Mouse (Mus musculus) midbrain, embryonic 11.5 days (tissue): ENCODE measurements around the gene Fdps. TPM values are rescaled to one million over a fixed set of nuclear protein-coding genes. Genes with fewer than 3 reads are reported as not detected.

Source experiments
- ATAC-seq: fragments of 200-750 bp; cut with Nextera tagmentation; 2 replicates; pipeline ENCODE4 v1.8.0; 2017; ENCODE audit warnings: moderate TSS enrichment, moderate library complexity; ENCODE audit not compliant: low FRiP score
- DNase-seq: peaks from one replicate; pipeline ENCODE4 v3.0.0; 2015; ENCODE audit warnings: low spot score; ENCODE audit errors: missing footprints
- H3K27ac ChIP-seq: fragments of 300-500 bp; sonication (generic); 2 replicates; pipeline ENCODE4 v1.5.1; 2014; ENCODE audit warnings: low read depth, low read length
- H3K27me3 ChIP-seq: fragments of 300-500 bp; sonication (generic); 2 replicates; pipeline ENCODE4 v1.6.1; 2014; ENCODE audit warnings: mild to moderate bottlenecking, low read length, moderate library complexity, mixed read lengths; ENCODE audit not compliant: control insufficient read depth, insufficient read depth
- H3K36me3 ChIP-seq: fragments of 300-500 bp; sonication (generic); 2 replicates; pipeline ENCODE4 v1.6.1; 2014; ENCODE audit warnings: mild to moderate bottlenecking, low read length, moderate library complexity, mixed read lengths; ENCODE audit not compliant: control insufficient read depth, insufficient read depth
- H3K4me1 ChIP-seq: fragments of 300-500 bp; sonication (generic); 2 replicates; pipeline ENCODE4 v1.6.1; 2014; ENCODE audit warnings: low read length; ENCODE audit not compliant: control insufficient read depth, insufficient read depth
- H3K4me2 ChIP-seq: fragments of 300-500 bp; sonication (generic); 2 replicates; pipeline ENCODE4 v1.6.1; 2014; ENCODE audit warnings: mild to moderate bottlenecking, moderate library complexity
- H3K4me3 ChIP-seq: fragments of 300-500 bp; sonication (generic); 2 replicates; pipeline ENCODE4 v1.5.1; 2014; ENCODE audit warnings: low read depth, low read length
- H3K9ac ChIP-seq: fragments of 300-500 bp; sonication (generic); 2 replicates; pipeline ENCODE4 v1.6.1; 2014; ENCODE audit warnings: low read length
- H3K9me3 ChIP-seq: fragments of 300-500 bp; sonication (generic); 2 replicates; pipeline ENCODE4 v1.6.1; 2016; ENCODE audit warnings: low read length; ENCODE audit not compliant: control insufficient read depth
- WGBS: fragments of 180-500 bp; shearing (Covaris S2); extraction: QIAGEN DNeasy Blood & Tissue Kit; methylation state at CpG from one replicate; pipeline ENCODE4 v1.1.7; 2014; 5-methylcytosine and 5-hydroxymethylcytosine counted together
- polyA plus RNA-seq: library from polyadenylated mRNA; unstranded; fragments of >200 nt; fragmentation: Nextera tagmentation; extraction: Ambion mirVana; gene quantifications from 2 replicates; pipeline ENCODE4 v1.2.1, GENCODE M21; 2014

Gene Fdps
- polyA plus RNA-seq, 1 experiment from 2014 or later = 342 TPM

DNA sequence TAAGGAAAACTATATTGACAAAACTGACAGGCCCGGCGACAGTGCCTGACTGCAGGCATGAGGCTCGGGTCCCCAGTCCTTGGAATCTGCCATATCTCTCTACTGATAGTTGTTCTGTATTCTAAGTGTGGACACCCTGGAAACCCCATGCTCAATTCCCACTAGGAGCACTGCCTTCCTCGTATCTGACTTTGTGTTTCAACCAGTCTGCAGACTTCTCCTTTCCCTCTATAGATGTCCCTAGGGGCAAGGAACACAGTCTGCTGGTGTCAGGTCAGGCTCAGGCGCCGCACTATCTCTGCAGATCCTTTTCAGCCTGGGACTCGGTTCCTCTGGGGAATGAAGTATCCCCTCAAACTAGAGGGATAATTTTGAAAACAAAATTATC lies 31.3 kb upstream of the Fdps start:
- Histone ChIP-seq H3K27me3 (no peaks in the 10 kb centered on the region), H3K9me3 (no peaks in the 10 kb centered on the region), H3K9ac (no peak overlapping the region), H3K4me3 (no peak overlapping the region), H3K4me2 (no peak overlapping the region), H3K36me3 (no peaks in the 10 kb centered on the region), H3K27ac (no peak overlapping the region), H3K4me1 (no peaks in the 10 kb centered on the region)
- WGBS = 86% methylated on average over 7 of the region's 7 CpGs
- ATAC-seq (no peak), DNase-seq (no peak)

DNA sequence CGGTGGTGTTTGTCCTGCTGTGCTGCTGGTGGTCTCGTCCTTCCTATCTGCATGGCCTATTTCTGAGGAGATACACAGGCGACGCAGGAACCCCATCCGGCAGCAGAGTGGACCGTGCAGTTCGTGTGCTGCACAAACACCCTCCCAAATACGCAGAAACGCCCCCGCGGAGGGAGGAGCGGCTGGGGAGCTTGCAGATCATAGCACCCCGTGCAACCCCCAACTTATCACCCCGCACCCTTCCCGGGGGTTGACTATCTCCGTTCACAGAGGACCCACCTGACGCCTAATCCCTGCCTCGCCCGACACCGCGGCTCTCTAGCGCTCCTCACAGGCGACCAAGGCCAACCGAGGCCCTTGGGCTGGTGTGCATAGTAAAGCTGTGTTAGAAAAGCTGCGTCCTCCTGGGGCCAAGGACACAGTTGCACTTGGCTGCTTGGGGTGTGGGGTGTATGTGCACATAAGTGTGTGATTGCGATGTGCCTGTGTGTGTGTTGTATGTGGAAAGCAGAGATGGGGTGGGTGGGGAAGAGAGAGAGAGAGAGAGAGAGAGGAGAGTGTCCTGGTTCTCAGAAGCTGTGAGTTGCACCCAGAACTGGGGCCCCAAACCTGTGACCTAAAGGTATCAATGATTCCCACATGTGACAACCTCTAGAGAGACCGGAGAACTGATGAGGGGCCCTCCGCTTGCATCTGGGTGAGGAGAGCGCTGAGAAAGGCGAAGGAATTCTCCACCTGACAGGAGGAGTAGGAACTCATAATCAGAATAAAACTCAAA lies 30.7 kb upstream of the Fdps start:
- Histone ChIP-seq H3K27ac (no peak overlapping the region), H3K9me3 (no peaks in the 10 kb centered on the region), H3K36me3 (no peaks in the 10 kb centered on the region), H3K9ac (peak overlapping the region; percentile 41), H3K27me3 (no peaks in the 10 kb centered on the region), H3K4me3 (peak overlapping the region; percentile 21), H3K4me2 (peak overlapping the region; percentile 49), H3K4me1 (no peaks in the 10 kb centered on the region)
- peak; percentile 68; the same call in 1 of the 2 replicates for ATAC-seq
- no peak for DNase-seq
- 17% methylated on average over 30 of the region's 30 CpGs for WGBS

DNA sequence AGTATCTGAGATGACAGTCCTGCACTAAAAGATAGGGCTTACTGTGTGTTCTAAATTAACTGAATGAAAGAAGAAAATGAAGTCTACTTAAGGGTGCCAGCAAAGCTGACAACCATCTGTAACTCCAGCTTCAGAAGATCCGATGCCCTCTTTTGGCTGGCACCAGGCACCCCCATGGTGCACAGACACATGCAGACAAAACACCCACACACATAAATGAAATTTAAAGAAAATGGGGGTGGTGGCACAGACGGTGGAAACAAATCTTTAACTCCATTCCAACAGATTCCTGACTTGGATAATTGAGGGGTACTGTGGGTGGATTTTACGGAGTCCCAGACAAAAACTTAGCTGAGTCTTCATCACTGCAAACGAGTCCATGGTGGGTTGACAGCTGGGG lies 30.1 kb upstream of the Fdps start:
- DNase-seq (no peak), ATAC-seq (no peak)
- no peaks in the 10 kb centered on the region for H3K36me3 ChIP-seq
- H3K4me3 ChIP-seq = no peak overlapping the region
- H3K27me3 ChIP-seq = no peaks in the 10 kb centered on the region
- H3K9me3 ChIP-seq = no peaks in the 10 kb centered on the region
- H3K4me1 ChIP-seq = no peaks in the 10 kb centered on the region
- H3K4me2 ChIP-seq = peak overlapping the region; percentile 49
- H3K9ac ChIP-seq = no peak overlapping the region
- 58% methylated on average over 4 of the region's 4 CpGs for WGBS
- H3K27ac ChIP-seq = no peak overlapping the region

GRCm38 (mm10) chr3:89129908-89130307 lies 28.1 kb upstream of the Fdps start:
- H3K9ac ChIP-seq = no peak overlapping the region
- no peaks in the 10 kb centered on the region for H3K27me3 ChIP-seq
- no peak overlapping the region for H3K27ac ChIP-seq
- no peak overlapping the region for H3K4me2 ChIP-seq
- no peaks in the 10 kb centered on the region for H3K36me3 ChIP-seq
- 96% methylated on average over 3 of the region's 3 CpGs for WGBS
- no peaks in the 10 kb centered on the region for H3K9me3 ChIP-seq
- DNase-seq = no peak
- H3K4me1 ChIP-seq = no peaks in the 10 kb centered on the region
- ATAC-seq = no peak
- H3K4me3 ChIP-seq = no peak overlapping the region

- DNase-seq (peak; percentile 19), ATAC-seq (no peak)
- 85% methylated on average over 3 of the region's 3 CpGs for WGBS
- H3K36me3 ChIP-seq = no peaks in the 10 kb centered on the region
- no peaks in the 10 kb centered on the region for H3K4me1 ChIP-seq
- no peak overlapping the region for H3K9ac ChIP-seq
- no peak overlapping the region for H3K27ac ChIP-seq
- H3K9me3 ChIP-seq = no peaks in the 10 kb centered on the region
- no peak overlapping the region for H3K4me3 ChIP-seq
- no peaks in the 10 kb centered on the region for H3K27me3 ChIP-seq
- no peak overlapping the region for H3K4me2 ChIP-seq
Observed at GRCm38 (mm10) chr3:89125981-89126380, 24.2 kb upstream of the Fdps start.

GRCm38 (mm10) chr3:89124241-89124640 lies 22.5 kb upstream of the Fdps start:
- H3K27me3 ChIP-seq = no peaks in the 10 kb centered on the region
- no peaks in the 10 kb centered on the region for H3K4me1 ChIP-seq
- H3K9me3 ChIP-seq = no peaks in the 10 kb centered on the region
- ATAC-seq = no peak
- no peak overlapping the region for H3K9ac ChIP-seq
- DNase-seq = no peak
- 86% methylated on average over 3 of the region's 3 CpGs for WGBS
- H3K4me3 ChIP-seq = no peak overlapping the region
- no peak overlapping the region for H3K27ac ChIP-seq
- H3K4me2 ChIP-seq = no peak overlapping the region
- H3K36me3 ChIP-seq = no peaks in the 10 kb centered on the region

- ATAC-seq = no peak
- WGBS = 78% methylated on average over 2 of the region's 2 CpGs
- DNase-seq = no peak
Observed at GRCm38 (mm10) chr3:89123313-89123712, 21.6 kb upstream of the Fdps start.

DNA sequence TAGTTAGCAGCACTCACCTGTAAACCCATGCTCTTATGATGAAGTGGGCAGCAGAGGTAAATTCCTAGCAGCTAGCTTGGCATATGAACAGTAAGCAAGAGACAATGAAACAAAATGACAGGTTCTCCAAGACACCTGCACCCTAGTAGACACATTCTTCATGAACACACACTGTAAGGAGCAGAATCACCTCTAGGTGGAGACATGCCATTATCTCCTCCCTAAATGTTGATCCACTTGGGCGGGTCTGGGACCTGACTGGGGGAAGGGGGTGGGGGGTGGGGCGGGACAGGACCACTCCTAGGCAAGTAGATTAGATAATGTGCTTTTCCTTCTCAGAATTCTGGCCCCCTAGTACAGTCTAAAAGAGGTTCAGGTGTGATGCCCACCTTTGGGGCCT lies 13.8 kb upstream of the Fdps start:
- no peak for ATAC-seq
- Histone ChIP-seq H3K27ac (no peak overlapping the region), H3K36me3 (no peaks in the 10 kb centered on the region), H3K9me3 (no peaks in the 10 kb centered on the region), H3K4me3 (no peak overlapping the region), H3K4me2 (no peak overlapping the region), H3K27me3 (no peaks in the 10 kb centered on the region), H3K9ac (no peak overlapping the region), H3K4me1 (no peaks in the 10 kb centered on the region)
- WGBS = 4% methylated on average over 2 of the region's 2 CpGs
- no peak for DNase-seq

More at GRCm38 (mm10) chr3:89123313-89123712, 21.6 kb upstream of the Fdps start:
- Histone ChIP-seq H3K27ac (no peak overlapping the region), H3K4me2 (no peak overlapping the region), H3K9me3 (no peaks in the 10 kb centered on the region), H3K9ac (no peak overlapping the region), H3K4me1 (no peaks in the 10 kb centered on the region), H3K27me3 (no peaks in the 10 kb centered on the region), H3K4me3 (no peak overlapping the region), H3K36me3 (no peaks in the 10 kb centered on the region)

DNA sequence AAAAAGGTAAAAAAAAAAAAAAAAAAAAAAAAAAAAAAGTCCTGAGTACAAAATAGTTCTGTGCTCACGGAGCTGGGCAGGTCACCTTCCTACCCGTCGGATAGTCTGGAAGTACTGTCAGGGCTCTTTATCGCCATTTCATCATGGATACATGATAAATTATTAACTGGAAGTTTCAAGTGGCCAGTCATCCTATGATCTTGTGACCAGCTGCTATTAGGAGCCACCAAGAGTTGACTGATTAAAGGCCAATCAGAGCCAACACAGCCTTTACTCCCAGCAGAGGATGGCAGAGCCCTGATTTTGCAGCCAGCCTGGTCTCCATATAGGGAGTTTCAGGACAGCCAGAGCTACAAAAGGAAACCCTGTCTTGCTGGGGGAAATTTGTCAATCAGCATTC lies 11.3 kb upstream of the Fdps start:
- Histone ChIP-seq H3K36me3 (no peaks in the 10 kb centered on the region), H3K9ac (no peak overlapping the region), H3K4me2 (no peak overlapping the region), H3K4me1 (no peaks in the 10 kb centered on the region), H3K27ac (no peak overlapping the region), H3K27me3 (no peaks in the 10 kb centered on the region), H3K4me3 (no peak overlapping the region), H3K9me3 (no peaks in the 10 kb centered on the region)
- WGBS = 91% methylated on average over 4 of the region's 4 CpGs
- DNase-seq (no peak), ATAC-seq (no peak)
